Mouse (Mus musculus) inflammation-experienced regulatory T-cells, adult 16 weeks (primary cell): ENCODE data around the gene Ube2ql1. TPM values are rescaled to one million over a fixed set of nuclear protein-coding genes. Genes with fewer than 3 reads are reported as not detected.

ENCODE experiments used
- polyA plus RNA-seq: library from polyadenylated mRNA; unstranded; fragments of 100-300 nt; shearing (Covaris generic); gene quantifications from one replicate; pipeline ENCODE4 v1.2.1, GENCODE M21; 2017

The Ube2ql1 gene
- polyA plus RNA-seq: not detected

GRCm38 (mm10) chr13:69739759-69740135, at the start of gene Ube2ql1:
TSS of gene Ube2ql1 (minus strand) at chr13:69739889.

Other genes with a start within 250 kb of the Ube2ql1 start
- 46.0 TPM for gene Nsun2, start 206.1 kb downstream of the Ube2ql1 start, polyA plus RNA-seq
- gene Tent4a, start 205.3 kb downstream of the Ube2ql1 start, polyA plus RNA-seq: 1.5 TPM
- 1.0 TPM for gene Srd5a1, start 128.4 kb downstream of the Ube2ql1 start, polyA plus RNA-seq
- gene Med10, start 62.5 kb upstream of the Ube2ql1 start, polyA plus RNA-seq: 141 TPM